Mouse (Mus musculus) neural tube, embryonic 14.5 days (tissue): Measurements from ENCODE around the gene Gm10762. TPM values are rescaled to one million over a fixed set of nuclear protein-coding genes. Genes with fewer than 3 reads are reported as not detected.
A peak's percentile ranks its signal among the peaks of the same experiment; 100 is the strongest.

Experiments
- ATAC-seq: fragments of 200-750 bp; cut with Nextera tagmentation; 2 replicates; pipeline ENCODE4 v1.8.0; 2017; ENCODE audit warnings: low read depth, mild to moderate bottlenecking, moderate TSS enrichment, moderate library complexity
- H3K27ac ChIP-seq: fragments of 300-500 bp; sonication (generic); 2 replicates; pipeline ENCODE4 v1.5.1; 2014; ENCODE audit warnings: low read depth, mild to moderate bottlenecking, control low read depth, low read length, moderate library complexity, mixed read lengths
- H3K27me3 ChIP-seq: fragments of 300-500 bp; sonication (generic); 2 replicates; pipeline ENCODE4 v1.6.1; 2014; ENCODE audit warnings: low read length; ENCODE audit not compliant: control insufficient read depth, insufficient read depth
- H3K36me3 ChIP-seq: fragments of 300-500 bp; sonication (generic); 2 replicates; pipeline ENCODE4 v1.6.1; 2014; ENCODE audit warnings: low read length, mixed read lengths; ENCODE audit not compliant: control insufficient read depth, insufficient read depth
- H3K4me1 ChIP-seq: fragments of 300-500 bp; sonication (generic); 2 replicates; pipeline ENCODE4 v1.6.1; 2014; ENCODE audit warnings: low read length; ENCODE audit not compliant: control insufficient read depth, insufficient read depth
- H3K4me2 ChIP-seq: fragments of 300-500 bp; sonication (generic); 2 replicates; pipeline ENCODE4 v1.6.1; 2014; ENCODE audit warnings: mild to moderate bottlenecking, low read depth, low read length, control low read depth
- H3K4me3 ChIP-seq: fragments of 300-500 bp; sonication (generic); 2 replicates; pipeline ENCODE4 v1.5.1; 2014; ENCODE audit warnings: low read depth, low read length, control low read depth, mixed read lengths
- H3K9ac ChIP-seq: fragments of 300-500 bp; sonication (generic); replicated peaks from 2 replicates; pipeline ENCODE4 v1.6.1; 2014; ENCODE audit warnings: low read depth, mild to moderate bottlenecking, control low read depth, low read length, mixed read lengths
- H3K9me3 ChIP-seq: fragments of 300-500 bp; sonication (generic); 2 replicates; pipeline ENCODE4 v1.6.1; 2016; ENCODE audit warnings: low read length; ENCODE audit not compliant: control insufficient read depth
- WGBS: fragments of 180-500 bp; shearing (Covaris S2); extraction: QIAGEN DNeasy Blood & Tissue Kit; methylation state at CpG from one replicate; pipeline ENCODE4 v1.1.7; 2014; 5-methylcytosine and 5-hydroxymethylcytosine counted together
- polyA plus RNA-seq: library from polyadenylated mRNA; unstranded; fragments of >200 nt; fragmentation: Nextera tagmentation; extraction: Ambion mirVana; gene quantifications from 2 replicates; pipeline ENCODE4 v1.2.1, GENCODE M21; 2014

Gene Gm10762
- polyA plus RNA-seq, 1 experiment from 2014 or later, result 22.3 TPM

- Histone ChIP-seq H3K9ac (peak within 1 kb of the TSS; percentile 100), H3K9me3 (no peaks in the 10 kb centered on the region), H3K27ac (peak within 1 kb of the TSS; percentile 100), H3K4me1 (peaks cover 11% of the 10 kb centered on the region), H3K4me3 (peak within 1 kb of the TSS; percentile 91), H3K36me3 (no peaks in the 10 kb centered on the region), H3K4me2 (peak within 1 kb of the TSS; percentile 64), H3K27me3 (no peaks in the 10 kb centered on the region)
- ATAC-seq, result peak; percentile 98
- under 1% methylated on average over 60 of the region's 65 CpGs for WGBS
Measured at GRCm38 (mm10) chr2:128966641-128967580, 614 bp downstream of the Gm10762 start, which contains the start of gene Zc3h6. Gene Zc3h6, plus strand, starts transcription at chr2:128967402.

- peak overlapping the region; percentile 91 for H3K4me3 ChIP-seq
- H3K9me3 ChIP-seq, result no peaks in the 10 kb centered on the region
- ATAC-seq, result no peak
- H3K36me3 ChIP-seq, result no peaks in the 10 kb centered on the region
- WGBS, result 5% methylated on average over 6 of the region's 6 CpGs
- H3K27ac ChIP-seq, result no peak overlapping the region; the same call in 1 of the 2 replicates
- H3K9ac ChIP-seq, result 0 out of 2 replicates have a peak overlapping the region, but pooled peaks have one; percentile 17
- H3K4me1 ChIP-seq, result peaks cover 11% of the 10 kb centered on the region
- H3K4me2 ChIP-seq, result peak overlapping the region; percentile 64
- H3K27me3 ChIP-seq, result no peaks in the 10 kb centered on the region
Measured at GRCm38 (mm10) chr2:128966236-128966635, 1.3 kb downstream of the Gm10762 start.

DNA sequence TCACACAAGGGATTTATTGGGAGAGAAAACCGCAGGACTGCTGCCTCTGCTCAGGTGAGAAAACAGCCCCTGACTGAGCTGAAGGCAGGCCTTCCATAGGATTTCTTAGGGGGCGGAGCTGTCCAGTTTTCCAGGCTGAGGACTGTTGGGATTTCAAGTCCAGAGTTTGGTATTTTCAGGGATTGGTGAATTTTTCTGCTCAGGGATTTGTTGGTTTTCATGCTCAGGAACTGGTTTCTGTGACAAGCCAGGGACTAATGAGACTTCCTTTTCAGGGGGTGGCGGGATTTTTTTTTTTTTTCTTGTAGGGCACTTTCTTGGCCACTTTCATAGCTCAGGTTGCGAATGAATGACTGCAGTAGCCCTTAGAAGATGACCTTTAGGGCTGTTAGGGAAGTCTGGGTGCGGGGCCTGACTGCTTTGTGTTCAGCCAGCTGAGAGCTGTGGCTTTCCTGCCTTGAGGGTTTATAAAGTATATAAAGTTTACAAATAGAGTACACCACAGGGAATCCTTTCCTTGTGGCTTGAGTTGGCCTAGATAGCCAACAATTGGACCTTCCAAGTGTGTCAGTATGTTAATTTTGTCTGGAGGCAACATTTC is 1.9 kb downstream of the Gm10762 start:
- peaks cover 11% of the 10 kb centered on the region for H3K4me1 ChIP-seq
- peak overlapping the region; percentile 64 for H3K4me2 ChIP-seq
- H3K9ac ChIP-seq, result 0 out of 2 replicates have a peak overlapping the region, but pooled peaks have one; percentile 17
- H3K27ac ChIP-seq, result peak overlapping the region; percentile 55; the same call in 1 of the 2 replicates
- no peaks in the 10 kb centered on the region for H3K9me3 ChIP-seq
- no peaks in the 10 kb centered on the region for H3K36me3 ChIP-seq
- WGBS, result 40% methylated on average over 5 of the region's 5 CpGs
- no peak for ATAC-seq
- no peaks in the 10 kb centered on the region for H3K27me3 ChIP-seq
- 0 out of 2 replicates have a peak overlapping the region, but pooled peaks have one; percentile 91 for H3K4me3 ChIP-seq

DNA sequence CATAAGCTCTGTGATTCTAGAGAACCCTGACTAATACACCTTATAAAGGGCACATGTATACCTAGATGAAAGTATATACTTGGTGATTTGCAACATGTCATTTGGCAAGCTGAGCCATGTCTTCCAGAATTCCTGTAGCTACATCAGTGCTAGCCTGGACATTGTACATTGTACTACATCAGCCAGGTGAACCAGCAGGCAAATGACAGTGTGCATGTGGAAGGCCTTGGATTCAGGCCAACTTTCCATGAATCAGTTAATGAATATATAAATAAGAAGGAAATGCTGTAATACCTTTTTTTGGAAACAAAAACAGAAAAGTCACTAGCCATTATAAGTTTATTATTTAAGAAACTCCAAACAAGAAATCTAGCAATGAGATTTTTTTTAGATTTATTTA is 13.3 kb downstream of the Gm10762 start:
- Histone ChIP-seq H3K9ac (no peak overlapping the region), H3K4me3 (no peak overlapping the region), H3K9me3 (no peaks in the 10 kb centered on the region), H3K27ac (no peak overlapping the region), H3K4me2 (no peak overlapping the region), H3K4me1 (no peaks in the 10 kb centered on the region), H3K36me3 (no peaks in the 10 kb centered on the region), H3K27me3 (no peaks in the 10 kb centered on the region)
- ATAC-seq, result no peak

- H3K36me3 ChIP-seq, result no peaks in the 10 kb centered on the region
- no peaks in the 10 kb centered on the region for H3K9me3 ChIP-seq
- no peak overlapping the region for H3K27ac ChIP-seq
- no peak; the same call in 1 of the 2 replicates for ATAC-seq
- H3K4me1 ChIP-seq, result peaks cover under 1% of the 10 kb centered on the region; the same call in 1 of the 2 replicates
- H3K27me3 ChIP-seq, result no peaks in the 10 kb centered on the region
- 36% methylated on average over 6 of the region's 6 CpGs for WGBS
- no peak overlapping the region for H3K9ac ChIP-seq
- no peak overlapping the region for H3K4me2 ChIP-seq
- H3K4me3 ChIP-seq, result no peak overlapping the region
Measured at GRCm38 (mm10) chr2:128947962-128948588, 19.4 kb downstream of the Gm10762 start.

- Histone ChIP-seq H3K27ac (peak within 1 kb of the TSS; percentile 78), H3K4me3 (peak within 1 kb of the TSS; percentile 83), H3K4me1 (peaks cover 4% of the 10 kb centered on the region; the same call in 1 of the 2 replicates), H3K27me3 (no peaks in the 10 kb centered on the region), H3K9ac (peak within 1 kb of the TSS; percentile 71), H3K36me3 (no peaks in the 10 kb centered on the region), H3K9me3 (no peaks in the 10 kb centered on the region), H3K4me2 (peak within 1 kb of the TSS; percentile 78)
- under 1% methylated on average over 63 of the region's 65 CpGs for WGBS
- ATAC-seq, result peak; percentile 95
Measured at GRCm38 (mm10) chr2:128943538-128944528, 23.7 kb downstream of the Gm10762 start, which contains the start of gene Zc3h8. Gene Zc3h8, minus strand, starts transcription at chr2:128944077.

GRCm38 (mm10) chr2:128936256-128936655 is 31.3 kb downstream of the Gm10762 start:
- 0 out of 2 replicates have a peak, but pooled peaks cover 5% of the 10 kb centered on the region for H3K36me3 ChIP-seq
- H3K4me2 ChIP-seq, result no peak overlapping the region
- H3K9me3 ChIP-seq, result no peaks in the 10 kb centered on the region
- H3K4me3 ChIP-seq, result no peak overlapping the region
- 95% methylated on average over 3 of the region's 3 CpGs for WGBS
- H3K27me3 ChIP-seq, result no peaks in the 10 kb centered on the region
- ATAC-seq, result no peak
- H3K27ac ChIP-seq, result no peak overlapping the region
- H3K9ac ChIP-seq, result no peak overlapping the region
- no peaks in the 10 kb centered on the region for H3K4me1 ChIP-seq

DNA sequence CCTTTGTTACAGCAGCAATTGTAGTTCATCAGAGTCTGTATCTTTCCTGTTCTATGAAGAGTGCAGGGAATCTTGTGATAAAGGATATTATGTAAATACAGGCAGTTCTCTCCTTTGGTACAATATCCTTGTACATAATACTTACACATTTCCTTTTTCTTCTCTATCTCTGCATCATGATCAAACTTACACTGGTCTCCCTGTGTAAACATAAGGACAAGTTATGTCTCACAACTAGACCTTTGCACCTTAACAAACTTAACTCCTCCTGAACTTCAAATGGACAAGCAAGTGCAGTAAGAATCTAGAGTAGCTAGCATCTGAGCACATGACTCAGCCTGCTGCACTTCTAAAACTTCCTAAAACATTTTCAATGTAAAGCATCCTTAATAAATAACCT is 36.8 kb downstream of the Gm10762 start:
- H3K27me3 ChIP-seq, result no peaks in the 10 kb centered on the region
- H3K9ac ChIP-seq, result no peak overlapping the region
- H3K4me1 ChIP-seq, result no peaks in the 10 kb centered on the region
- peaks cover 21% of the 10 kb centered on the region; the same call in 1 of the 2 replicates for H3K36me3 ChIP-seq
- no peak for ATAC-seq
- H3K27ac ChIP-seq, result no peak overlapping the region
- no peak overlapping the region for H3K4me3 ChIP-seq
- no peak overlapping the region for H3K4me2 ChIP-seq
- no peaks in the 10 kb centered on the region for H3K9me3 ChIP-seq
